Mouse (Mus musculus): Measurements from ENCODE around the gene Nme6.

Nme6 gene

GRCm38 (mm10) chr9:109874797-109875691 lies 42.5 kb downstream of the Nme6 start, which contains the start of gene Cdc25a:
Cdc25a (plus strand) TSS chr9:109875579.
- DNase-seq: peak; percentile 99

- DNase-seq: peak; percentile 74
Observed at GRCm38 (mm10) chr9:109875695-109876601, 43.4 kb downstream of the Nme6 start.

- no peak for DNase-seq
Observed at GRCm38 (mm10) chr9:109876756-109877155, 44.2 kb downstream of the Nme6 start.

GRCm38 (mm10) chr9:109877666-109878065 lies 45.1 kb downstream of the Nme6 start:
- DNase-seq: no peak

- DNase-seq: no peak
Observed at GRCm38 (mm10) chr9:109879305-109879704, 46.8 kb downstream of the Nme6 start.

- DNase-seq: no peak
Observed at GRCm38 (mm10) chr9:109886259-109886658, 53.7 kb downstream of the Nme6 start.

GRCm38 (mm10) chr9:109887321-109887720 lies 54.8 kb downstream of the Nme6 start:
- DNase-seq: no peak

- DNase-seq: peak; percentile 72
Observed at GRCm38 (mm10) chr9:109891501-109891900, 59.0 kb downstream of the Nme6 start.

All from cerebellum, adult 9-10 months (tissue).